Mouse (Mus musculus): ENCODE data around the gene Gm7102.

DNA sequence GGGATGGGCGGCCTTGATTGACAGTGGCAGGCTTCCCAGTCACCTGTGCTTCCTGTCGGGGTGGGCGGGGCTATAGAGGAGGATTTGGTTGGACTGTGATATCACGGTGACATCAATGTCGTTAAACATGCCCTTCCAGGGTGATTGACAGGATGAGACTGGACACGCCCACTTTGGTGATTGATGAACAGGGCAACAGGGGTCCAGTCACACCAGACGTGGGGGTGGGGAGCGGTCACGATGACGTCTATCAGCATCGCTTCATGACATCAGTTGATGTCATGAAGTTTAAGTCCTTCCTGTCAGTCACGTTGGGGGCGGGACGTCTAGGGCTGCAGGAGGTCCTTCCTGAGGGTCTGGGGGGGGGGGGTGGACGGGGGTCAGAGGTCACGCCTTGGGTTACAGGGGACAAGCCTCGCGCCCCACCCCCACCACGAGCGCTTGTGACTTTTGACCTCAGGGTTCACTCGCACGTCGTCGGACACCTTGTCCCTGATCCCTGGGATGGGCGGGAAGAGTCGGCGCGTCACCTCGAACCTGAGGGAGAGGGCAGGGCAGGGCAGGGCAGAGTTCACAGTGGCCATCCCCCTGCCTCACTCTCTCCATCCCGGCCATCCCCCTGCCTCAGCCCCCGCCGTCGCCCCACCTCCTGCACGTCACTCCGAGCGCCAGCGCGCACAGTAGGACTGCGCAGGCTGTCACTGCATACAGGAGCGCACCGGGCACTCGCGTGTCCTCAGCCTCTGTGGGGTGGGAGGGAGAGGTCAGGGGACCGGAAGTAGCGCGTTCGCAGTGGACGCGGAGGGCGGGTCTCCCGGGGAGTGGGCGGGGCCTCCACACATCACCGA, 48.8 kb upstream of the Gm7102 start:
- TF ChIP-seq CTCF (IDR thresholded peaks at IDR 0.05; ENCODE audit: low read depth), result no peak
- no peak for TF ChIP-seq EP300 (IDR thresholded peaks at IDR 0.05; ENCODE audit: low read depth)

Data from liver, postnatal 0 days (tissue).